Mouse (Mus musculus) hindlimb bud, embryonic 11.5 days (tissue): Measurements from ENCODE around the gene Gpr3.
A peak's percentile ranks its signal among the peaks of the same experiment; 100 is the strongest.

ENCODE experiments used
- DNase-seq: peaks from one replicate; pipeline ENCODE4 v3.0.0-alpha.2; 2012; ENCODE audit warnings: low read depth, low spot score; ENCODE audit errors: extremely low spot score

The Gpr3 gene

DNA sequence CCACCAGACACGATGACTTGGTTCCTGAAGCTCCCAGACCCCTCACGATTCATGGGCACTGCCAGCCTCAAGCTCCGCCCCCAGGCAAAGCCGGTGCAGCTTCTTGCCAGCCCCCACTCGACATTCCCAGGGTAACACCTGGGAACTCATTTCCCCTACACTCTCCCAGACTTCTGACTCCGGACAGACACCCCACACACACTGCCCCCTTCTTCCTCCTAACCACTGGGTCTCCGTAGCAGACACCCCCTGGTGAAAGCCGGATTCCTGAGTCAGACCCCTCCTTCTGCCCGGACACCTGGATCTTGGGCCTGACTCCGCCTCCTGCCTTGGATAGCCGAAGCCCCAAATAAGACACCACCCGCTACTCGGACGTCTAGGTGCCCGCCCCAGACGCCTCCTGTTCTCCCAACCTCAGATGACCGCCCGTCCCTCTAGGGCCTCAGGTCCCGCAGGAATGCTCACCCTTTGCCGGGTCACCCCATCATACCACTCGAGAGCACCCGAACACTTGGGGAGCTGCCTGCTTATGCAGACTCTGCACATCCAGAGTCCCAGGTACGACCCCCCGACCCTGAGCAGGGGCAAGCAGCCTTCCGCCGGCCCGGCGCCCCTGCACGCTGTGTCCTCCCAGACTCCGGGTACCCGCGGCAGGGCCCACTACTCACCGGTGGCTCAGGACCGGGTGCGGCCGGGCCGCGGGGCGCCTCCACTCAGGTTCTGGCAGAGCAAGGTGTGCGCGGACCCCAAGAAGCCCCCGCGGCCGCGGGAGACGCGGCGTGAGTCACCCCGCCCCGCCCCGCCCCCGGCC, at the start of gene Gpr3, which contains the start of gene Cd164l2:
Gene Gpr3, minus strand, starts transcription at position 786 of the 811 bp plus-strand sequence.
Gene Cd164l2, plus strand, starts transcription at position 381 of the 811 bp plus-strand sequence.
- DNase-seq: no peak

DNA sequence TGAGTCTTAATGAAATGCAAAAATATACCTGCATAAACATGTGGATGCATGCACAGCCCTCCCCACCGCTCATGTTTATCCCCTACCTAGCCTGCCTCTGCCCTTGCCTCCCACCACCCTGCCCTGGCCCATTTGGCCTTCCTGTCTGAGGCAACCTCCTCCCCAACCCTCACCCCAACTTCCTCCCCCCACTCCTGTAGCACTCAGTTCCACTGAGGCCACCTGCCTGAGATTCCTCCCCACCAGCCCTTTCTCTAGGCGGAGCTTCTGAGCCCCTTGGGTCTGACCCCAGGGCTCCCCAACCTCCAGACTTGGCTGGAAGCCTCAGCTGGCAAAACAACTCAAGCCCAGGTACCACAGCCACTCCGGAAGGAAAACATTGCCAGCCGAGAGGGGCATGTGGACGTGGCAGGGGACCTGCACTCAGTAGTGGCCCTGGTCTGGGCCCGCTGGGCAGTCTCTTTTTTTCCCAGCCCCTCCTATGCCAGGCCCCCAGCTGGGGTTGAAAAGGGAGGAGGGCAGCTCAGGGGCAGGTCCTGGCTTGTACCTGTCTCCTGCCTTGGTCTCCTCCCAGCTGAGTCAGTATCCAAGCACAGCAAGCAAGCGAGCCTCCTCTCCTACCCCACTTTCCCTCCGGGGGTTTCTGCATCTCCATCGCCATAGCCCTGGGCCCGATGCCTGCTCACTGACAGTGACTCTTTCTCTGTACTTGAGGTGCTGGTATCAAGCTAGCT, 49.5 kb upstream of the Gpr3 start:
- DNase-seq: no peak

DNA sequence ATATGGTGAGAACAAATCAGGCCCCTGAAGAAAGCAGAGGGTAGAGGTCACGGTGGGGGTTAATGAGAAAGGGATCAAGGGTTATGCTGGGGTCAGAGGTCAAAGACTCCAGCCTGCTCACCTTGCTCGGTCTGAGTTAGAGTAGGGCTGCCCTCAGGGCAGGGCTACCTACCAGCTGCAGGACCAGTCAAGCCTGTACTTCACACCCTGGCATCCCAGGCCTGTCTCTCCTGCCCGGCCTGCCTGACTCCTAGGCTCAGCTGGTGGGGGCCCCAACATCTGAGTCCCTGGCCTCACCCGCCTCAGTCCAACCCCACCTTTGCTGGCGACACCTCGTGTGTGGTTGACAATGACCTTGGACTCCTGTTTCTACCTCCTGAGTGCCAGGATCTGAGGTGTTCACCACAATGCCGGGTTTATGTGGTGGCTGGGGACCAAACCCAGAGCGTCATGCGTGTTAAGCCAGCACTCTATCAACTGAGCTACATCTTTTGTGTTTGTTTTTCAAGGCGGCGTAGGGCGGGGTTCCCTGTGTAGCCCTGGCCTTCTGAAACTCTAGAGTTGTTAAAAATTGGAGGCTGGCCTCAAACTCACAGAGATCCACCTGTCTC, 45.6 kb upstream of the Gpr3 start:
- no peak for DNase-seq

DNA sequence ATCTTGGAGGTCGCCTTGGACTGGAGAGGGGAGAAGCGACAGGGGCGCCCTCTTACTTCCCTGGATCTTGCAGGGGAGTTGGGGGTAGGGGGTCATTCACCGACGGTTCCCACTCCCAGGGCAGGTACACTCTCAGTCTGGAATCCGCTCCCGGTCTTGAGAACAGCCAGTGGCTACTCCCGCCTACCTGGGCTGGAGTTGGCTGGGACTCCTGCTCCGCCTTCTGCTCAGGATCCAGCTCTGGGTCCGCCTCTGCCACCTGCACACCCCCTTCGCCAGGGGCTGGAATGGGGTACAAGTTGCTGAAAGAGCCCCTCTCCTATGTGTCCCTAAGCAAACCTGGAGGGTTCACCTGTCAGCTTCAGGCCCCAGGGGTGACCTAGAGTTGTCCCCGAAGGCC, 44.9 kb upstream of the Gpr3 start:
- DNase-seq: no peak

DNA sequence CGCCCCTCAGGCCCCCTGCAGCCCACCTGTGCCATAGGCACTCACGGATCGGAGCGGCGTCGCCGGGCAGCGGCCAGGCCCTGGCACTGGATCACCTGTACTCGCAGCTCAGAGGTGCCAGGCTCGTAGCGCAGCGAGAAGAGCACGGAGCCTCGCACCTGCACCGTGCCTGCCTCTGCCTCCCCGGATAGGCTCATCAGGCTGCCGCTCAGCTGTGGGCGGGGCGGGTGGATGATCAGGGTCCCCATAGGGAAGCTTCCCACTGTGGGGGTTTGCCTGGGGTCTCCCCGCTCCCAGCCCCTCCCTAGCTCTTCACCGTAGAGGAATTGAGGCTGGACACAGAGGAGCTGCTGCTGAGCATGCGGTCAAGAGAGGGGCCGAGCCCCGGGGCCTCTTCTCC, 44.5 kb upstream of the Gpr3 start:
- no peak for DNase-seq

DNA sequence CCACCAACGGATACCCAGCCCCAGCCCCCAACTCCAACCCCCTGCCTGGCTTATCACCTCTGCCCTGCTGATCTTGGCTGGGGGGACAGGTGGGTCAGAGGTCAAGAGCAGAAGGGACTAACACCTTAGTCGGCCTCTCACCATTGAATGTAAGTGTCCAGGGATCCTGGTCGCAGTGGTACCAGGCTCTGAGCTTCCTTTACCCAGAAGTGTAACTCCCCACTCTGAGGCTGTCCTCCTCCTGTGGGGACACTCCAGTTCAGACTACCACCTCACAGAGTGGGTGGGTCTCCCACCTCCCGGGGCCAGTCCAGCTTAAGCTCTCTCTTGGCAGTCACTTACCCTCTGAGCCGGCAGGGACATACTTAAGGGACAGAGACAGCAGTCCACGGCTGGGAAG, 43.1 kb upstream of the Gpr3 start:
- DNase-seq: no peak

DNA sequence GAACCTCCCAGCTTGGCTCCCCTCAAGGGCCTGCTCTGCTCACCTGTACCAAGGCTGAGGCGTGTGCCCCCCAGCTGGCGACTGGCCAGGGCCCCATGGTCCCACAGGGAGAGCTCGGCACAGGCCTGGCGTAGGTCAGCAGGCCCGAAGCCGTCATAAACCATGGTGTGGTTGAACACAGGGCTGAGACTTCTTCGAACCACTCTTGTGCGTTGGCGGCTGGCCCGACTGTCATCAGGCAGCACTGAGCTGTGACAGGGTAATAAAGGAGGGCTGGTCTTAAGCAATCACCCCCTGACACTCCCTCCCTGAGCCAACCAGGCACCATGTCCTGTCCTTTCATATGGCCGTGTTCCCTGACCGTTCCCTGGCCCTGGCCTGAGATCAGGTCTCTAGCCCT, 41.1 kb upstream of the Gpr3 start:
- DNase-seq: no peak

DNA sequence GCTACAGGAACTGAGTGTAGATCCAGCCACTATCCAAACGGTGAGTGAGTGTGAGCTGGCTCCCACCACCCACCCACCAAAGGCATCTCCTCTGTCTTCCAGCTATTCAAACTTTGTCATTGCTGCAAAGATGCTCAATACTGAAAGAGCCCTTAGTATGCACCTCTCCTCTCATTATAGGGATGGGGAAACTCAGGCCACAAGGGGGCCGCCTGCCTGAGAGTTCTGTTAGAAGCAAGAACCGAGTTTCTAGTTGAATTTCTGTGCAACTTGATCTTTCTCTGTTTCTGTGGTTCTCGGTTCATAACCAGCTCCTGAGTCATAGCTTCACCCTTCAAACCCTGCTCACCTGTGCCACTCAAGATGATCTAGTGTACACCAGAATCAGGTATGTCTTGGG, 39.8 kb upstream of the Gpr3 start:
- DNase-seq: no peak

DNA sequence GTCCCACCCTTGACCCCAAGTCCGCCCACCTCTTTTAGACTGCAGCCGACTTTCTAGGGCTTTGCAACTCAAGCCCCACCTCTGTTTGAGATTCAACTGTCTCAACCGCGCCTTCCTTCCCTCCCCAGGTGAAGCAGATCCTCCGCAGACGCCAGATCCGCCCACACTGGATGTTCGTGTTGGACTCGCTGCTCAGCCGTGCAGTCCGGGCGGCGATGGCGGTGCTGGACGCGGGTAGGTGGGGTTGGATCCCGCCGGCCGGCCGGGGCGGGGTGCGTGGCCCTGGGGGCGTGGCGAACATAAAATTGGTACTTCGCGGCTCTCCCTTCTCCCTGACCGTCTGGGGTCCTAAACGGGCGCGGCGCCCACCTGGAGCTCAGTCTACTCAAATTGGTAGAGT, 38.9 kb upstream of the Gpr3 start:
- no peak for DNase-seq

DNA sequence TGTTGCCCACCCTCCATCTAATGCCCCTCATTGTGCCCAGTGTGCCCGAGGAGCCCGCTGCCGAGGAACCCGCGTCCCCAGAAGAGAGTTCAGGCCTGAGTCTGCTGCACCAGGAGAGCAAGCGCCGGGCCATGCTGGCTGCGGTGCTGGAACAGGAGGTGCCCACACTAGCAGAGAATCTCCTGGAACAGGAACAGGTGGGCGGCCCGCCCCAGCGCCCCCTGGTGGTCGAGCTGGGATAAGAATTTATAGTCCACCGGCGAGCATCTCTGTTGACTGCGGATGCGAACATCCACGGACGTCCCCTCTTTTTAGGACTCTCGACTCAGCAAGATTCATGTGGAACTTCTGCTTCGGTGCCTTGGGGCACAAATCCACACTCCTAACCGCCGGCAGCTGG, 38.3 kb upstream of the Gpr3 start:
- DNase-seq: peak; percentile 39

DNA sequence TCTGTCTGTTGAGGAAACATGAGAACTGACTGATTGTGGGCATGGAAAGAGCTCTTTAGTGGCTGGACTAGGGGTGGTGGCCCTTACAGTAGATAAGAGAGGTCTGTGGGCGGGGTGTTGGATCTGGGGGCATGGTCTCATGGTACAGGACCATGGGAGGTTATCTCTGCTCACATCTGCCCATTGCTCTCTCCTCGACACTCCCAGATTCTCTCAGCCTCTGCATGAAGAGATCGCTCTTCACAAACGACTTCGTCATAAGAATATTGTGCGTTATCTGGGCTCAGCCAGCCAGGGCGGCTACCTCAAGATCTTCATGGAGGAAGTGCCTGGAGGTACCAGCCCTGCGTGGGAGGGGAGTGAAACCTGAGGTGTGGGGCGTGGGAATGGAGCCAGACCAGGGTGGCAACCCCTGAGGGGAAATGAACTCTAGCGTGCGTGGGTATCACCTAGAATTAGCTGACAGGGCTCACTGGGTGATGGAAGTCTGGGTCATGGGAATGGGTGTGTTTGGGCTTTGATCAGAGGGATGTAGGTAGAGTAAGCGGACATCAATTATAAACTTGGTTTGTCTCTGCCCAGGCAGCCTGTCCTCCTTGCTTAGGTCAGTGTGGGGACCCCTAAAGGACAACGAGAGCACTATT, 35.6 kb upstream of the Gpr3 start:
- DNase-seq: no peak

DNA sequence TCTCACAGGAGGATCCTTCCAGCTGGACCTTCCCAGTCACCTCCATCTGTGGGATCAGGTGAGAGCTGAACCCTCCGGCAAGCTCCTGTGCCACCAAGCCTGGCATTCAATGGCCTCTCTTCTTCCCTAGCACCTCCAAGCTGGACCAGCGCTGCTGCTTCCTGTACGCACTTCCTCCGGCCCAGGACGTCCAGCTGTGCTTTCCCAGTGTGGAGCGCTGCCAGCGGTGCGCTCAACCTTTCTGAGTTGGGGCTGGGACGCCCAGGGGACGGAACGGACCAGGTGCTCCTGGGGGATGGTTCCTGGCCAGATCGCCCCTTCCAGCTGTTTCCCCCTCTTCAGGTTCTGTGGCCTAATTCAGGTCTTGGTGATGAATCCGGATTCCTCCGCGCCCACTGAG, 34.7 kb upstream of the Gpr3 start:
- DNase-seq: no peak

DNA sequence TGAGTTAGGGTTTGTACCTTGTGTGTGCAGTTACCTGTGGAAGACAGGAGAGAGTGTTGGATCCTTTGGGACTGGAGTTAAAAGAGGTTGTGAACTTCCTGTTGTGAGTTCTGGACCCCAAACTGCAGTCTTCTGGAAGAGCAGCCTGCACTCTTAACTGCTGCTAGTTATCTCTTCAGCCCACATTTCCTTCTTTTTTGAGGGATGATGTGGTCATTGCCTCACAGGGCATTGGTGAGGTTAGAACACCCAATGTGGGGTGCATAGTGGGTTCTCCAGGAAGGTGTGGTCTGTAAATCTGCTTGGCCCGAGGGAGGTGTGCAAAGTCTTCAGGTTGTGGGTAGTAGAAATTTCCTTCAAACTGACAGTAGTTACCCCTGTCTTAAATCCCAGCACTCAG, 32.0 kb upstream of the Gpr3 start:
- DNase-seq: no peak

DNA sequence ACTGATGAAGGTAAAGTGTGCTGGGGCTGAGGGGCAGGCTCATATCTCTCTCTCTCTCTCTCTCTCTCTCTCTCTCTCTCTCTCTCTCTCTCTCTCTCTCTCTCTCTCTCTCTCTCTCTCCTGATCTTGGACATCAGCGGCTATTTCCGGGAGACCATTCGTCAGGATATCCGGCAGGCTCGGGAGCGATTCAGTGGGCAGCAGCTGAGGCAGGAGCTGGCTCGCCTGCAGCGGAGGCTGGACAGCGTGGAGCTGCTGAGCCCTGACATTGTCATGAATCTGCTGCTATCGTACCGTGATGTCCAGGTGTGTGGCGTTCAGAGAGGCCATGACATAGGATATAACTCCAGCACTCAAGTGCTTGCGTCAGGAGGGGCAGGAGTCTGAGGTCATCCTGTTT, 31.2 kb upstream of the Gpr3 start:
- DNase-seq: no peak

DNA sequence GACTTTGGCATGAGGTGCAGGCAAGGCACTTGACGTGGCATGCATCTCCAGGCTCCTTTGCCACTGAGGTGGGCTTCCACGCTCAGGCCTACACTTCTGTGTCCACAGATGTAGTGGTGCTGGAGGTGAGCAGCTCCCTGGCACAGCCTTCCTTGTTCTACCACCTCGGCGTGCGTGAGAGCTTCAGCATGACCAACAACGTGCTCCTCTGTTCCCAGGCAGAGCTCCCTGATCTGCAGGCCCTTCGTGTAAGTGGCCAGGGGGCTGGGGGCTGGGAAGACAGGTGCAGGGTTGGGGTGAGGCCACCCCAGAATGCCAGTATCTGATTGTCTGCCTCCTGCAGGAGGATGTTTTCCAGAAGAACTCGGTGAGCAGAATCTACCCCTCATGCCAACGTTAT, 30.4 kb upstream of the Gpr3 start:
- no peak for DNase-seq

DNA sequence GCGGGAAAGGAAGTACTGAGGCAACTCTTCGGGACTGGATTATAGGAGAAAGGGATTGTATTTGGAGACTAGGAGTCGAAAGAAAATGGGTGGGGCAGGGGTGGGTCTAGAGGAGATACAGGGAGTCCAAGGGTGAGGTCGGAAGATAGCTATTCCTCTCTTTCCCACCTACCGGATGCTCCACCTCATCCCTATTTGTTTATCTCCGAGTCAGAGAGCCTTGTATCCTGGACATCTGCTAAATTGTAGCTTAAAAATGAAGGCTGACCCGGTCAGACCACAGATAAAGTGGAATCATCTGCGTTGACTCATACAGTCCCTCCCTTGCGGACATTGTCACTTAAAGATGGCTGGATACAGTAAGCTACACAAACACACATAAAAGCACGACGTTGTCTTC, 29.6 kb upstream of the Gpr3 start:
- DNase-seq: no peak

DNA sequence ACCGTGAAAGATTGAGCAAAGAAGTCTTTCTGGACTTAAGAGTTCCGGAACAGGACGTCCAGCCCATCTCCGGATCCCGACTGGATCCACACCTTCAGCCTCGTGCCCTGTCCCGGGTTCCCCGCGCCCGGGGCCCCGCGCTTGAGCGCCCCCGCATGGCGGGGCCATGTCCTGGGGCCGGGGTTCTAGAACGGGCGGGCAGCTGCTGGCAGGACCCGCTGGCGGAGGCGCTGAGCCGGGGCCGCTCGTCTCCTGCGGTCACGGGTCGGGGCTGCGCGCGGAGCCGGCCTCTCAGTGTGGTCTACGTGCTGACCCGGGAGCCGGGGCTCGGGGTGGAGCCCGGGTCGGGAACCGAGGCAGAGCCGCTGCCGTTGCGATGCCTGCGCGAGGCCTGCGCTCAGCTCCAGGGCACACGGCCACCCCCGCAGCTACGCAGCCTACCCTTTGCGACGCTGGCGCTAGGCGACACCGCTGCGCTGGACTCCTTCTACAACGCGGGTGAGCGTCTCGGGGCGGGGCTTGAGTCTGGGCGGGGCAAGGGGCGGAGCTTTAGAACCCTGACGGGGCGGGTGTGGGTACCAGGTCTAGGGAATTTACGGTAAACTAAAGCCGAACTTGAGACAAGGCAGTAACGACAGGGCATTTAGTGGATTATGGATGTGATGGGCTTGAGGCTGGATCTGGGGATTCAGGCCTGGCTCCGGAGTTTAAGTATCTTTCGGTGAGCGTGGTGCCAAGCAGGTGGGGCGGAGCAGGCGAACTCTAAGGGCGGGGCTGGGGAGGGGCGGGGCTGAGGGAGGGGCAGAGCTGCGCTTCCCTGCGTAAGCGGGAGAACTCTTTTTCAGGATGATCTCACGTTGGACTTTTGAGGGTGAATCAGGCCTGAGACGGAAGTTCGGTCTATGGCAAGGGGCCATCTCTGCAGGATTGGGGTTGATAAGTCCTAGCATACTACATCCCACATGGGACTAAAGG, 28.9 kb upstream of the Gpr3 start:
- peak; percentile 52 for DNase-seq

DNA sequence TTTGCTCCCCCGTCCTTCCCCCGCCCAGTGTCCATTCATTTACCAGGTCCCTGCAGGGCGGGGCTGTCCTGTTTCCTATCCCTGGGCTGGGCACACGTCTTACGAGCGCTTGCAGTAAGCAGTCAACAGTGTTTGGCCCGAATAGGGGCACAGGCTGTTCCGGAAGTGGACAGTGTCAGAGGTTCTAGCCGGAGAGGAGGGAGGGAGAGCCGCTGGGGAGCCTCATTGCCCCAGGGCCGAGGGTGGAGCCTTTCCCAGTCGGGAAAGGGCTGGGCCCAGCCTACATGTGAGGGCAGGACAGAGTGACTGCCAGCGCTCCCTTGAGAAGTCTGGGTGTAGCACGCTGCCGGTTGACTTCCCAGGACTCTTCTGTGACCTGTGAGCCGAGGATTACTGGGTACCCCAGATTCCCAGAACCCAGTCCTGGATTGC, 28.2 kb upstream of the Gpr3 start, which contains the start of gene Map3k6:
Gene Map3k6, plus strand, starts transcription at position 329 of the 432 bp plus-strand sequence.
- DNase-seq: no peak

DNA sequence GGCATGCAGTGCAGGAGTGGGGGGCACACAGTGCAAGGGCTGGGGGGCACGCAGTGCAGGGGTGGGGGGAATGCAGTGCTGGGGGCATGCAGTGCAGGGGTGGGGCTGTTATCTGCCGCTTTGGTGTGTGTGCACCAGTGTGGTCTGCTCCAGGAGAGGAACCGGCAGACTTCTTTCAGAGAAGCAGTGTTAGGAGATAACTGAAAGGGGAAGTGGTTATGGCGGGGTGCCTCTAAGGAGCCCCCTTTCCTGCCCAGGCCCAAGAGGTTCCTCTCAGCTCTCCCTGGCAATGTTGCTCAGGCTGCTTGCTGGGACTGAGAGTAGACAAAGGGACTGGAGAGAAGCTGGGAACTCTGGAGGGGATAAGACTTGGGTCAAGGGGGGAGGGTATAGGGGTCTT, 25.6 kb upstream of the Gpr3 start:
- no peak for DNase-seq

DNA sequence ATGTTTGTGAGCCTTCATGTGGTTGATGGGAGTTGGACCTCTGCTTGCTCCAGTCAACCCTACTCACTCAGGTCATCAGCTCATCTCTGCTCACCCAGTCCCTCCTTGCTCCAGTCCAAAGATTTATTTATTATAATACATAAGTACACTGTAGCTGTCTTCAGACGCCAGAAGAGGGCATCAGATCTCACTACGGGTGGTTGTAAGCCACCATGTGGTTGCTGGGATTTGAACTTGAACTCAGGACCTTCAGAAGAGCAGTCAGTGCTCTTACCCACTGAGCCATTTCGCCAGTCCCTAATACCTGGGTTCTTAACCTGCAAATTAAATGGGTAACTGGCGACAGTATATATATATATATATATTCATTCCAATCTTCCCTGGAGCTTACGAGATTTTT, 23.1 kb upstream of the Gpr3 start:
- no peak for DNase-seq
